ENCODE assay signal across 14 mouse cellular contexts in the genomic region with DNA sequence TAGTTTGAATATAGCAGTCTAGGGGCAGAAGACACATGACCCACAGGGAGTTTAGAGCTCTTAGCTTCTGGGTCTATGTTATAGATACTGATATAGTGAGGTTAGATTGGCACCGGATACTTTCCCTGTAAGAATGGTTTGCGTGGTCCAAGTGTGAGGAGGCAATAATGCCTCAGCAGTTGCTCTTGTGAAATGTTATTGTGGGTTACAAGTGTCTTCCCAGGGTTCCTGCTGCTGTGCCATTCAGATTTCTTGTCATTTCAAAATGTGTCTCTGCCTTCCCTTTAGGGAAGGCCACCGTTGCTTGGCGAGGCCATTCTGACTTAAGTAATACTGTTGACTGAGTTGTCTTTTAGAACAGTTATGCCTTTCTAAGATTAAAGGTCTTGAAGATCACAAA.
"Had no signal": no experiment of that assay in that cellular context is flagged by ENCODE, and none has a peak within 500 bp of the region (broad histone marks: within the 10 kb centered on the region; RNA-seq: fewer than 3 reads in every experiment).

No protein-coding gene starts in this region.

- H3K9me3 ChIP-seq: limb, embryonic 13.5 days; midbrain, embryonic 13.5 days; neural tube, embryonic 15.5 days had no signal

- ATAC-seq: intestine, embryonic 16.5 days; midbrain, embryonic 13.5 days had no signal

- H3K36me3 ChIP-seq: neural tube, embryonic 15.5 days had no signal

- H3K4me2 ChIP-seq: limb, embryonic 13.5 days; midbrain, embryonic 13.5 days; neural tube, embryonic 15.5 days had no signal

- H3K9ac ChIP-seq: limb, embryonic 13.5 days; midbrain, embryonic 13.5 days; neural tube, embryonic 15.5 days had no signal

- H3K27ac ChIP-seq: kidney, postnatal 0 days; layer of hippocampus, adult 2 months; limb, embryonic 13.5 days; midbrain, embryonic 13.5 days; neural tube, embryonic 15.5 days had no signal

- H3K27me3 ChIP-seq: limb, embryonic 13.5 days; midbrain, embryonic 13.5 days; neural tube, embryonic 15.5 days had no signal

- DNase-seq: kidney, adult 2 months; kidney, postnatal 36 days; left cerebral cortex, postnatal 4 days; lung, adult 18-20 months; lung, postnatal 36 days; right cerebral cortex, adult 18-20 months; right cerebral cortex, postnatal 25 days; thymus, postnatal 4 days had no signal

- H3K4me1 ChIP-seq: limb, embryonic 13.5 days; midbrain, embryonic 13.5 days; neural tube, embryonic 15.5 days had no signal

- H3K4me3 ChIP-seq: layer of hippocampus, adult 2 months; limb, embryonic 13.5 days; midbrain, embryonic 13.5 days; neural tube, embryonic 15.5 days had no signal
